Mouse (Mus musculus) liver, embryonic 14.5 days (tissue): ENCODE measurements at regions not wholly inside any gene's neighbourhood (a gene's known extent, or its start where the extent isn't known, plus 50 kb on each side); places are given as distances from the start of the nearest gene placed in this dataset. TPM values are rescaled to one million over a fixed set of nuclear protein-coding genes. Genes with fewer than 3 reads are reported as not detected.

ENCODE experiments used
- ATAC-seq: fragments of 200-750 bp; cut with Nextera tagmentation; 2 replicates; pipeline ENCODE4 v1.8.0; 2017; ENCODE audit warnings: moderate number of reproducible peaks, mild to moderate bottlenecking, moderate library complexity; ENCODE audit not compliant: insufficient read depth
- DNase-seq, 3 experiments: peaks; one replicate each; pipeline ENCODE4 v3.0.0-alpha.2; 2012 to 2013; ENCODE audit warnings: low read depth in 3 of 3, low spot score in 3 of 3
- H3K27ac ChIP-seq: fragments of 300-500 bp; sonication (generic); 2 replicates; pipeline ENCODE4 v1.5.1; 2014; ENCODE audit warnings: moderate library complexity, mild to moderate bottlenecking, control low read depth, inconsistent platforms
- H3K27me3 ChIP-seq: fragments of 300-500 bp; sonication (generic); 2 replicates; pipeline ENCODE4 v1.6.1; 2014; ENCODE audit warnings: mild to moderate bottlenecking, low read length, moderate library complexity; ENCODE audit not compliant: control insufficient read depth, insufficient read depth
- H3K36me3 ChIP-seq: fragments of 300-500 bp; sonication (generic); replicated peaks from 2 replicates; pipeline ENCODE4 v1.6.1; 2014; ENCODE audit warnings: low read depth; ENCODE audit not compliant: control insufficient read depth, insufficient read depth
- H3K4me1 ChIP-seq, 2 experiments: fragments of 200-500 bp in 1 of 2; fragments of 300-500 bp in 1 of 2; sonication (generic) in 1 of 2; replicated peaks; 2 replicates each; pipeline ENCODE4 v1.6.1; 2012 to 2014; ENCODE audit warnings: antibody characterized with exemption in 1 of 2, inconsistent platforms in 1 of 2, low read length in 1 of 2; ENCODE audit not compliant: control insufficient read depth in 2 of 2, insufficient read depth in 2 of 2
- H3K4me2 ChIP-seq: fragments of 300-500 bp; sonication (generic); 2 replicates; pipeline ENCODE4 v1.6.1; 2014; ENCODE audit warnings: low read depth, mild to moderate bottlenecking, control low read depth, moderate library complexity
- H3K4me3 ChIP-seq, 2 experiments: fragments of 200-500 bp in 1 of 2; fragments of 300-500 bp in 1 of 2; sonication (generic) in 1 of 2; 2 replicates each; pipeline ENCODE4 v1.5.1; 2012 to 2014; ENCODE audit warnings: low read depth in 2 of 2, low read length in 2 of 2, mild to moderate bottlenecking in 2 of 2, control low read depth in 1 of 2, inconsistent platforms in 1 of 2, moderate library complexity in 1 of 2; ENCODE audit not compliant: insufficient read depth in 1 of 2
- H3K9ac ChIP-seq: fragments of 300-500 bp; sonication (generic); replicated peaks from 2 replicates; pipeline ENCODE4 v1.6.1; 2014; ENCODE audit warnings: mild to moderate bottlenecking, control low read depth, moderate library complexity
- H3K9me3 ChIP-seq: fragments of 300-500 bp; sonication (generic); 2 replicates; pipeline ENCODE4 v1.6.1; 2016; ENCODE audit warnings: low read length, mixed read lengths; ENCODE audit not compliant: control insufficient read depth
- CTCF ChIP-seq: IDR thresholded peaks from 2 replicates; pipeline ENCODE4 v1.5.1; 2016; ENCODE audit warnings: antibody characterized with exemption, low read depth, control low read depth
- EP300 ChIP-seq: IDR thresholded peaks from 2 replicates; pipeline ENCODE4 v1.6.1; 2016; ENCODE audit warnings: antibody characterized with exemption, low read depth
- WGBS: fragments of 180-500 bp; shearing (Covaris S2); extraction: QIAGEN DNeasy Blood & Tissue Kit; methylation state at CpG from one replicate; pipeline ENCODE4 v1.1.7; 2014; ENCODE audit not compliant: insufficient replicate concordance; 5-methylcytosine and 5-hydroxymethylcytosine counted together
- microRNA-seq: library from miRNA; unstranded; fragments of <30 nt; microRNA quantifications from one replicate; pipeline ENCODE4, GENCODE M21; 2016

GRCm38 (mm10) chr14:105377770-105378169, 119.4 kb downstream of the Ndfip2 start:
- Histone ChIP-seq H3K36me3 (no peaks in the 10 kb centered on the region), H3K4me2 (no peak overlapping the region), H3K9me3 (no peaks in the 10 kb centered on the region), H3K4me1 (0 out of 4 replicates have a peak, but pooled peaks cover 0 to 2% of the 10 kb centered on the region in 2 experiments), H3K9ac (no peak overlapping the region), H3K4me3 (no peak overlapping the region), H3K27ac (no peak overlapping the region), H3K27me3 (no peaks in the 10 kb centered on the region)
- no peak for DNase-seq
- ATAC-seq = no peak
- 41% methylated on average over 5 of the region's 5 CpGs for WGBS
- TF ChIP-seq EP300 (no peak), CTCF (no peak)

GRCm38 (mm10) chr14:105377035-105377621, 118.8 kb downstream of the Ndfip2 start:
- no peak for DNase-seq
- no peaks in the 10 kb centered on the region for H3K36me3 ChIP-seq
- 0 out of 4 replicates have a peak, but pooled peaks cover 0 to 2% of the 10 kb centered on the region in 2 experiments for H3K4me1 ChIP-seq
- WGBS = 62% methylated on average over 4 of the region's 4 CpGs
- H3K4me3 ChIP-seq = no peak overlapping the region
- no peak overlapping the region for H3K4me2 ChIP-seq
- no peaks in the 10 kb centered on the region for H3K27me3 ChIP-seq
- TF ChIP-seq EP300 (no peak), CTCF (no peak)
- H3K27ac ChIP-seq = no peak overlapping the region
- no peaks in the 10 kb centered on the region for H3K9me3 ChIP-seq
- no peak for ATAC-seq
- H3K9ac ChIP-seq = no peak overlapping the region

GRCm38 (mm10) chr14:105369637-105370435, 111.5 kb downstream of the Ndfip2 start:
- no peaks in the 10 kb centered on the region for H3K36me3 ChIP-seq
- no peak overlapping the region for H3K9ac ChIP-seq
- WGBS = 52% methylated on average over 5 of the region's 5 CpGs
- H3K27me3 ChIP-seq = no peaks in the 10 kb centered on the region
- no peak overlapping the region for H3K27ac ChIP-seq
- H3K4me2 ChIP-seq = no peak overlapping the region
- H3K4me3 ChIP-seq = no peak overlapping the region
- H3K9me3 ChIP-seq = no peaks in the 10 kb centered on the region
- no peak for DNase-seq
- TF ChIP-seq EP300 (no peak), CTCF (no peak)
- H3K4me1 ChIP-seq = no peaks in the 10 kb centered on the region
- ATAC-seq = no peak

- 33% methylated on average over 6 of the region's 6 CpGs for WGBS
- no peak for TF ChIP-seq EP300
- TF ChIP-seq CTCF = no peak
- Histone ChIP-seq H3K4me3 (no peak overlapping the region), H3K9me3 (no peaks in the 10 kb centered on the region), H3K36me3 (no peaks in the 10 kb centered on the region), H3K4me1 (no peaks in the 10 kb centered on the region), H3K27me3 (no peaks in the 10 kb centered on the region), H3K27ac (no peak overlapping the region), H3K4me2 (no peak overlapping the region), H3K9ac (no peak overlapping the region)
- no peak for ATAC-seq
- DNase-seq = no peak
These were observed 102.2 kb downstream of the Ndfip2 start for GRCm38 (mm10) chr14:105360530-105360929.

- no peak for ATAC-seq
- TF ChIP-seq CTCF = no peak
- no peak for TF ChIP-seq EP300
These were observed 101.5 kb downstream of the Ndfip2 start for GRCm38 (mm10) chr14:105359829-105360228.

More at GRCm38 (mm10) chr14:105359829-105360228, 101.5 kb downstream of the Ndfip2 start:
- 36% methylated on average over 3 of the region's 3 CpGs for WGBS
- no peaks in the 10 kb centered on the region for H3K4me1 ChIP-seq
- no peak for DNase-seq
- no peak overlapping the region for H3K27ac ChIP-seq
- H3K4me2 ChIP-seq = no peak overlapping the region
- no peak overlapping the region for H3K4me3 ChIP-seq
- H3K9ac ChIP-seq = no peak overlapping the region
- no peaks in the 10 kb centered on the region for H3K27me3 ChIP-seq
- H3K9me3 ChIP-seq = no peaks in the 10 kb centered on the region
- H3K36me3 ChIP-seq = no peaks in the 10 kb centered on the region

Small RNAs in the stretch of these regions (microRNA-seq; reads per million reads assigned to microRNA genes)
- gene Gm22406 (not detected), gene Mir6390 (not detected)
